Mouse (Mus musculus) adrenal gland, adult 8-10 months (tissue): ENCODE measurements around the gene Gm340. TPM values are rescaled to one million over a fixed set of nuclear protein-coding genes. Genes with fewer than 3 reads are reported as not detected.
A peak's percentile ranks its signal among the peaks of the same experiment; 100 is the strongest.

Experiments
- DNase-seq: peaks from one replicate; pipeline ENCODE4 v3.0.0; 2022
- total RNA-seq, 4 experiments: library from RNA; stranded (reverse); gene quantifications; 2 replicates each; pipeline ENCODE4 v1.2.4; 2022

Gm340 gene
- total RNA-seq, result 10 to 100 TPM; 13.0 to 18.5 (median 16.4) TPM

GRCm38 (mm10) chr19:41581706-41582420, at the start of gene Gm340:
Gene Gm340, plus strand, starts transcription at chr19:41582370.
- DNase-seq, result no peak

GRCm38 (mm10) chr19:41534021-41534420, 48.1 kb upstream of the Gm340 start:
- DNase-seq, result no peak

- no peak for DNase-seq
These were observed 25.2 kb upstream of the Gm340 start for GRCm38 (mm10) chr19:41556981-41557380.

- DNase-seq, result no peak
These were observed 24.7 kb upstream of the Gm340 start for GRCm38 (mm10) chr19:41557491-41557890.

- no peak for DNase-seq
These were observed 23.2 kb upstream of the Gm340 start for GRCm38 (mm10) chr19:41558891-41559486.

GRCm38 (mm10) chr19:41560856-41561255, 21.3 kb upstream of the Gm340 start:
- DNase-seq, result no peak

- DNase-seq, result no peak
These were observed 13.4 kb upstream of the Gm340 start for GRCm38 (mm10) chr19:41568791-41569190.

- no peak for DNase-seq
These were observed 8.5 kb upstream of the Gm340 start for GRCm38 (mm10) chr19:41573700-41574099.

GRCm38 (mm10) chr19:41577576-41577975, 4.6 kb upstream of the Gm340 start:
- DNase-seq, result no peak

- DNase-seq, result peak; percentile 78
These were observed 2.8 kb upstream of the Gm340 start for GRCm38 (mm10) chr19:41579311-41579920.

- no peak for DNase-seq
These were observed 846 bp downstream of the Gm340 start for GRCm38 (mm10) chr19:41582918-41583514.

GRCm38 (mm10) chr19:41586752-41587151, 4.6 kb downstream of the Gm340 start:
- no peak for DNase-seq

- DNase-seq, result no peak
These were observed 5.5 kb downstream of the Gm340 start for GRCm38 (mm10) chr19:41587431-41588222.

- DNase-seq, result no peak
These were observed 6.9 kb downstream of the Gm340 start for GRCm38 (mm10) chr19:41589026-41589425.

- DNase-seq, result no peak
These were observed 7.5 kb downstream of the Gm340 start for GRCm38 (mm10) chr19:41589681-41590080.

- no peak for DNase-seq
These were observed 9.6 kb downstream of the Gm340 start for GRCm38 (mm10) chr19:41591808-41592207.

- DNase-seq, result peak; percentile 89
These were observed 15.2 kb downstream of the Gm340 start for GRCm38 (mm10) chr19:41597170-41597894.

GRCm38 (mm10) chr19:41600647-41601046, 18.5 kb downstream of the Gm340 start:
- DNase-seq, result no peak

GRCm38 (mm10) chr19:41606208-41606987, 24.2 kb downstream of the Gm340 start:
- no peak for DNase-seq

- DNase-seq, result no peak
These were observed 29.5 kb downstream of the Gm340 start for GRCm38 (mm10) chr19:41611683-41612082.
